Mouse (Mus musculus): Measurements from ENCODE around the gene Gm11992.

Gm11992 gene

DNA sequence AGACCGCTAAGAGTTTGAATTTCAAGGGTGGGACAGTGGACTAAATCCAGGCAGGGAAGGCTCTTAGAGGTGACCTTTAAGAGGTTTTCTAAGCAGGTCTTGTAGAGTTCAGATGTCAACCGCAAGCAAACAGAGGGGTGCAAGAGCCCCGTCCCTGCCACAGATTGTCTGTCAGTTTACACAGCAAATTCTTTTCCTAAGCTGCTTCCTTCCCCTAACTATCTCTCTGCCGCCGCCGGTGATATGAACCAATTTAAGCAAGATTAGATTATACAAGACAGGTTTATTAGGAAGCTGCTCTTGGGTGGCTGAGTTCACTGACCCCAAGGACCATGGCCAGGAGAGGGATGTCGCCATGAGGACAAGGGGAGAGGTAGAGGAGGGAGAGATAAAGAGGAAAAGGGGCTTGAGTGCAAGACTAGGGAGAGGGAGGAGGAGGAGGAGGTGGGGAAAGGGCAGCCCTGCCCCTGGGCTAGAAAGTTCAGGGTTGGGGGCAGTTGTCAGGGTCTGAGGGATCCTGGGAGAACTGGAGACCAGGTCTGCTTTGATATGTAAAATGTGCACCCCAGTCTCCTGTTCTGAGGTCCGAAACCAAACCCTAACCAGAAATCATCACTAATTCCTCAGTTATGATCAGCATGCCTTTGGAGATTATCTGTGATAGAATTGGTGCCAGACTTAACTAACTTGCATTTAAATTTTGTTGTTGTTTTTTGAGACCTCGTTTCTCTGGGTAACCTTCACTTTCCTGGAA lies 67.2 kb downstream of the Gm11992 start:
- no peak for DNase-seq (ENCODE audit: low spot score in 2 of 2)

DNA sequence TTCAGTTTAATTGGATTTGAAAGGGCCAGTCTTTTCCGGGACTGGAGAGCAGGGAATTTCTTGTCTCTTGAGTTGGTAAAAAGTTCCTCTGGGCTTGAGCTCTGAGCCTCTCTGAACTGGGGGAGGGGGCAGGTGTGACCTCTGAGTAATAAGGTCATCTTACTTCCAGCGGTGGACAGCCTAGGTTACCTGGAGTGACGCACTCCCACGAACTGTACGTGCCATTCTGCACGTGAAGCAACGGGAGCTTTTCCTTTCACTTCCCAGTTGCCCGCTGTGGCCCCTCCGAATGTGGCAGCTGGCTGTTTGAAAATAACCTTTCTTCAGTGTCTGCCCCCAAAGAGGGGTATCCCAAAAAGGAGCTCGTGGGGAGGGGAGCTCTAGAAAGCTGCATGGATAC lies 67.7 kb downstream of the Gm11992 start:
- DNase-seq (ENCODE audit: low spot score in 2 of 2) = no peak

DNA sequence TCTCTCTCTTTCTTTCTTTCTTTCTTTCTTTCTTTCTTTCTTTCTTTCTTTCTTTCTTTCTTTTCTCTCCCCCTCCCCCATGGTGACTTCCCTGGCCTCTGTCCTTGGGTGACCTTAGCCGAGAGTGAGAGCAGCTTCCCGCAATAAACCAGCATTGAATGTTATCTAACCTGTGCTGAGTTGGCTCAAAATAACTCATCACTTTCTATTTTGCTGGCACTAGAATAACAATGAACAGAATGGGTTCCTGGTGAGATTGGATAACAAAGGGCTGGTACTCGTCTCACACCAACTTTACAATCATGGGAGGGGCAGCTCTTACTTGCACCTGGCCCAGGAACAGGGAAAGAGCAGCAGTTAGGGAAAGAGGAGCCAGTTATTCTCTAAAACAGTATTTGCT lies 68.5 kb downstream of the Gm11992 start:
- no peak for DNase-seq (ENCODE audit: low spot score in 2 of 2)

DNA sequence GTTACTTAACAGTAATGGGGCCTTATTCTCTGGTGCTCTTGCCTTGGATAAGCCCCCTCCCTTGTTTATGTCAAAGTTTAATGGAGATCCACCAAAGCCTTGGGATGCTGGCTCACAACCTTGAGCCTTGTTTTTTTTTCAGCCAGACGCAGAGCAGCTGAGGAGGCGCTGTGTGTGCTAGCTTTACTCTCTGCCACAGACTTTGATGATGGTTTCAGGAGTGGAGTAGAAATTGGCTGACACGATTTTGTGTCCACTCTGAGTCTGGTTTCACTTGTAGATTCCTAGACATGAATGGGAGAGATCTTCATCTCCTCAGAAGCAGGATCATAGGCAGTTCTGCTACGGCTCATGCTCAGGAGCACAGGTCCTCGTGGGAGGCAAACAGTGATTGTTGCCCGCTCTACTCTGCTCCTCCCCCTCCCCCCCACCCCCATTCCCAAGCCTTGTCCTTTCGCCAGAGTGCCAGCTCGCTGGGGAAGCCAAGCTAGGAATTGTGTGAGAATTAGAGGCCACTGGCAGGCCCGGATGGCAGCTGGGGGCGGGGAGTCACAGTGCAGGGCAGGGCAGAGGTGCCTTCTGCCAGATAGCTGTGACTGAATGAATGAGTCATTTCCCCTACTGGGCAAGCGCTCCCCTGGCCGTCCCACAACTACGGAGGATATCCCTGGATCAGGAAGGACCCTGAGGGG lies 69.1 kb downstream of the Gm11992 start:
- peak in 1 of 2 experiments; percentile 34 for DNase-seq (ENCODE audit: low spot score in 2 of 2)

DNA sequence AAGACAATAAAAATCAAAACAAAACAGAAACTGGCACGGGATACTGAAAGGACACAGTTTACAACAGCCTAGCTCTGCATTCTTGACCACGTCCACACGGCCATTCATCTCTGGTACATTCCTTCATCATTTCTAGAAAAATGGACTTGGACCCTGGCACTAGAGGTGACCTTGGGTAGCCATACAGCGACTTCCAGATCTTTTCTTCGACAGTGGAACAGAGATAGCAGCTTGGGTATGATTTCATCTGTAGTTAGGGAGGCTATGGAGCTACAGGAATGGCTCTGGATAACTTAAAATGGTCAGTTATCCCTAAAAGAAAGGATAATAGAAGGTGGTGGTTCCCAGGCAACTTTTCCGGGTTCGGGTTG lies 69.6 kb downstream of the Gm11992 start, which contains the start of gene Upp1:
Gene Upp1 (plus strand): TSS at position 54 of the 371 bp plus-strand sequence.
- DNase-seq (ENCODE audit: low spot score in 2 of 2) = no peak

DNA sequence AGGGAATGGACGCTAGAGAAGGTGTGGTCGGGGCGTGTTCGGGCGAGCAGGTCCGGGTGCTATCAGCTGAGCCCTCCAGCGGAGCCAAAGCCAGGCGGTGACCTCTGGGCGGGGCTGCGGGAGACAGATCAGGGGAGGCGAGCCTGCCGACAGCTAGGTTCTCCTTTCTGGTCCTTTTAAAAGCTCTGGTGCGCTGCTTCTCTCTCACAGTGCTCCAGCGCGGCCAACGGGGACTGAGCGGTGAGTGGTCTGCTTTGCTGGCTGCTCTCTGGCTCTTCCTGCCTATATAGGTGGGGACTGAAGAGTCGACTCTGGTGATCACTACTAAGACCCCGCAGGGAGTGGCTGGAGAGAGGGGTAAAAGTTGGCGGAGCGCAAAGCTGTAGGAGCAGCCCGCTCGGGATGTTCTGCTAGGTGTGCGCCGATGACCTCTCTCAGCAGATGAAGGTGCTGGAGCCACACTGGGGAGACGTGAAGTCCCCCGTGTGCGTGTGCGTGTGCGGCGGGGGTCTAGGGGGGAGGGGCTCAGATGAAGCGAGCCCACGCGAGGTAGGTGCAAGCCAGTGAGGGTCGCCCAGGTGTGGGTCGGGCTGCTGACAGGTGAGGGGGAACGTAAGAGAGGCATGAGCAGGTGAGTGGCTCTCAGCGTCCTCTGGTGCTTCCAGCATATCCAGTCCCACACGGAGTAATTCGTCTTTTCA lies 70.2 kb downstream of the Gm11992 start:
- no peak for DNase-seq (ENCODE audit: low spot score in 2 of 2)
